Mouse (Mus musculus) G1E (cell line): Measurements from ENCODE around the gene Haus5.

Source experiments
- CTCF ChIP-seq: IDR thresholded peaks from 2 replicates; pipeline ENCODE4 v1.5.1; 2012; ENCODE audit warnings: low read depth, low read length, inconsistent platforms, mixed read lengths
- GATA1 ChIP-seq: IDR thresholded peaks from 2 replicates; pipeline ENCODE4 v1.6.1; 2012; ENCODE audit warnings: borderline replicate concordance, low read length, inconsistent platforms, mixed read lengths
- GATA2 ChIP-seq: IDR thresholded peaks from 2 replicates; pipeline ENCODE4 v1.6.1; 2012; ENCODE audit warnings: low read depth, low read length, inconsistent platforms, borderline replicate concordance
- TAL1 ChIP-seq: conservative IDR thresholded peaks from 2 replicates; pipeline ENCODE4 v1.6.1; 2012; ENCODE audit warnings: low read depth, low read length, inconsistent platforms, mixed read lengths

GRCm38 (mm10) chr7:30636395-30636794 is 28.4 kb downstream of the Haus5 start:
- TF ChIP-seq GATA1, result no peak
- TF ChIP-seq CTCF, result no peak
- TF ChIP-seq TAL1, result no peak
- TF ChIP-seq GATA2, result no peak
